Mouse (Mus musculus) CH12.LX (cell line): ENCODE results near the gene Gnb1l. TPM values are rescaled to one million over a fixed set of nuclear protein-coding genes. Genes with fewer than 3 reads are reported as not detected.

ENCODE experiments used
- DNase-seq: peaks from one replicate; pipeline ENCODE4 v3.0.0-alpha.2; 2013; ENCODE audit errors: extremely low read depth
- H3K27ac ChIP-seq: 2 replicates; pipeline ENCODE4 v1.5.1; 2012; ENCODE audit warnings: low read depth, mild to moderate bottlenecking, control low read depth, moderate library complexity; ENCODE audit not compliant: insufficient read depth
- H3K27me3 ChIP-seq: replicated peaks from 2 replicates; pipeline ENCODE3; 2012; ENCODE audit warnings: inconsistent platforms
- H3K36me3 ChIP-seq, 2 experiments: replicated peaks in 1 of 2; 2 replicates each; pipeline versions ENCODE3 to v1.6.1; 2012; ENCODE audit warnings: inconsistent platforms in 1 of 2, low read length in 1 of 2, mild to moderate bottlenecking in 1 of 2, mixed read lengths in 1 of 2, moderate library complexity in 1 of 2; ENCODE audit not compliant: control insufficient read depth in 1 of 2, insufficient read depth in 1 of 2
- H3K4me1 ChIP-seq, 2 experiments: 2 replicates each; pipeline ENCODE4 v1.6.1; 2012; ENCODE audit warnings: inconsistent platforms in 1 of 2, moderate library complexity in 1 of 2; ENCODE audit not compliant: insufficient read depth in 2 of 2, control insufficient read depth in 1 of 2
- H3K4me2 ChIP-seq: 2 replicates; pipeline ENCODE4 v1.6.1; 2012; ENCODE audit warnings: low read depth, mild to moderate bottlenecking, control low read depth; ENCODE audit not compliant: poor library complexity, insufficient read depth, severe bottlenecking
- H3K4me3 ChIP-seq, 3 experiments: fragments of 150-350 bp in 1 of 3; sonication (generic) in 1 of 3; replicated peaks in 1 of 3; 2 replicates each; pipeline versions ENCODE3 to v1.5.1; 2011 to 2012; ENCODE audit warnings: low read depth in 2 of 3, low read length in 2 of 3, mild to moderate bottlenecking in 2 of 3, moderate library complexity in 2 of 3, control low read depth in 1 of 3, improper control_type of control experiment in 1 of 3, inconsistent platforms in 1 of 3, mixed read lengths in 1 of 3; ENCODE audit not compliant: poor library complexity in 1 of 3
- H3K79me2 ChIP-seq: replicated peaks from 2 replicates; pipeline ENCODE4 v1.6.1; 2012; ENCODE audit warnings: mild to moderate bottlenecking, moderate library complexity; ENCODE audit not compliant: control insufficient read depth, poor library complexity, insufficient read depth, severe bottlenecking; ENCODE audit errors: extremely low read depth
- H3K9ac ChIP-seq: 2 replicates; pipeline ENCODE4 v1.6.1; 2012; ENCODE audit warnings: low read depth, mild to moderate bottlenecking, control low read depth, moderate library complexity; ENCODE audit not compliant: insufficient read depth
- H3K9me3 ChIP-seq: replicated peaks from 2 replicates; pipeline ENCODE3; 2012; ENCODE audit warnings: low read length, inconsistent platforms, mixed read lengths
- BHLHE40 ChIP-seq: IDR thresholded peaks from 2 replicates; pipeline ENCODE4 v1.6.1; 2011; ENCODE audit warnings: mild to moderate bottlenecking, low read depth, low read length, improper control_type of control experiment
- CHD1 ChIP-seq: IDR thresholded peaks from 2 replicates; pipeline ENCODE4 v1.6.1; 2012; ENCODE audit warnings: low read depth, low read length, improper control_type of control experiment, inconsistent platforms
- CTCF ChIP-seq, 2 experiments: IDR thresholded peaks in 1 of 2; conservative IDR thresholded peaks in 1 of 2; 2 replicates each; pipeline ENCODE4 v1.5.1; 2011 to 2012; ENCODE audit warnings: low read depth in 2 of 2, low read length in 2 of 2, improper control_type of control experiment in 1 of 2, inconsistent platforms in 1 of 2, mild to moderate bottlenecking in 1 of 2, moderate library complexity in 1 of 2
- E2F4 ChIP-seq: IDR thresholded peaks from 2 replicates; pipeline ENCODE4 v1.6.1; 2011; ENCODE audit warnings: low read depth, low read length, improper control_type of control experiment; ENCODE audit not compliant: insufficient replicate concordance
- ELF1 ChIP-seq: IDR thresholded peaks from 2 replicates; pipeline ENCODE4 v1.6.1; 2014; ENCODE audit warnings: low read depth, mild to moderate bottlenecking, inconsistent platforms, low read length, improper control_type of control experiment
- ETS1 ChIP-seq: conservative IDR thresholded peaks from 2 replicates; pipeline ENCODE4 v1.6.1; 2012; ENCODE audit warnings: low read depth, mild to moderate bottlenecking, inconsistent platforms, low read length, improper control_type of control experiment, moderate library complexity
- GABPA ChIP-seq: IDR thresholded peaks from 2 replicates; pipeline ENCODE4 v1.6.1; 2012; ENCODE audit warnings: low read depth, low read length, improper control_type of control experiment, inconsistent platforms; ENCODE audit not compliant: insufficient replicate concordance
- JUND ChIP-seq: conservative IDR thresholded peaks from 2 replicates; pipeline ENCODE4 v1.6.1; 2011; ENCODE audit warnings: low read depth, low read length, improper control_type of control experiment
- KAT2A ChIP-seq: IDR thresholded peaks from 2 replicates; pipeline ENCODE4 v1.6.1; 2012; ENCODE audit warnings: low read length, improper control_type of control experiment, inconsistent platforms; ENCODE audit not compliant: insufficient replicate concordance
- MAFK ChIP-seq: IDR thresholded peaks from 2 replicates; pipeline ENCODE4 v1.6.1; 2011; ENCODE audit warnings: low read length, improper control_type of control experiment; ENCODE audit not compliant: insufficient replicate concordance
- MAX ChIP-seq: IDR thresholded peaks from 2 replicates; pipeline ENCODE4 v1.6.1; 2011; ENCODE audit warnings: low read length, improper control_type of control experiment
- MAZ ChIP-seq: IDR thresholded peaks from 2 replicates; pipeline ENCODE4 v1.6.1; 2012; ENCODE audit warnings: low read depth, mild to moderate bottlenecking, inconsistent platforms, low read length, improper control_type of control experiment, moderate library complexity
- MXI1 ChIP-seq: IDR thresholded peaks from 2 replicates; pipeline ENCODE4 v1.6.1; 2011; ENCODE audit warnings: mild to moderate bottlenecking, low read depth, low read length, improper control_type of control experiment
- MYC ChIP-seq: IDR thresholded peaks from 2 replicates; pipeline ENCODE4 v1.6.1; 2011; ENCODE audit warnings: low read depth, mild to moderate bottlenecking, improper control_type of control experiment, low read length
- NELFE ChIP-seq: IDR thresholded peaks from 2 replicates; pipeline ENCODE4 v1.6.1; 2011; ENCODE audit warnings: low read depth, low read length, improper control_type of control experiment
- PAX5 ChIP-seq: IDR thresholded peaks from 2 replicates; pipeline ENCODE4 v1.6.1; 2012; ENCODE audit warnings: low read length, inconsistent platforms, mixed read lengths
- POLR2A ChIP-seq: IDR thresholded peaks from 2 replicates; pipeline ENCODE4 v1.6.1; 2011; ENCODE audit warnings: low read depth, mild to moderate bottlenecking, improper control_type of control experiment, low read length
- RAD21 ChIP-seq: IDR thresholded peaks from 2 replicates; pipeline ENCODE4 v1.6.1; 2011; ENCODE audit warnings: low read depth, mild to moderate bottlenecking, low read length, improper control_type of control experiment, moderate library complexity
- RCOR1 ChIP-seq: conservative IDR thresholded peaks from 2 replicates; pipeline ENCODE4 v1.6.1; 2012; ENCODE audit warnings: low read depth, mild to moderate bottlenecking, inconsistent platforms, low read length, improper control_type of control experiment
- SIN3A ChIP-seq: IDR thresholded peaks from 2 replicates; pipeline ENCODE4 v1.6.1; 2012; ENCODE audit warnings: low read length, improper control_type of control experiment, inconsistent platforms
- SMC3 ChIP-seq: IDR thresholded peaks from 2 replicates; pipeline ENCODE4 v1.6.1; 2011; ENCODE audit warnings: low read depth, low read length, improper control_type of control experiment
- TBP ChIP-seq: conservative IDR thresholded peaks from 2 replicates; pipeline ENCODE4 v1.6.1; 2011; ENCODE audit warnings: low read depth, low read length, improper control_type of control experiment
- UBTF ChIP-seq: IDR thresholded peaks from 2 replicates; pipeline ENCODE4 v1.6.1; 2012; ENCODE audit warnings: low read depth, mild to moderate bottlenecking, inconsistent platforms, low read length, improper control_type of control experiment, moderate library complexity
- USF1 ChIP-seq: IDR thresholded peaks from 2 replicates; pipeline ENCODE4 v1.6.1; 2014; ENCODE audit warnings: low read depth, mild to moderate bottlenecking, inconsistent platforms, low read length, improper control_type of control experiment
- ZC3H11A ChIP-seq: IDR thresholded peaks from 2 replicates; pipeline ENCODE4 v1.6.1; 2012; ENCODE audit warnings: low read depth, mild to moderate bottlenecking, inconsistent platforms, low read length, improper control_type of control experiment
- ZKSCAN1 ChIP-seq: IDR thresholded peaks from 2 replicates; pipeline ENCODE4 v1.6.1; 2012; ENCODE audit warnings: low read depth, inconsistent platforms, low read length, improper control_type of control experiment, borderline replicate concordance
- ZMIZ1 ChIP-seq: IDR thresholded peaks from 2 replicates; pipeline ENCODE4 v1.6.1; 2012; ENCODE audit warnings: low read depth, mild to moderate bottlenecking, inconsistent platforms, low read length, improper control_type of control experiment
- ZNF384 ChIP-seq: IDR thresholded peaks from 2 replicates; pipeline ENCODE4 v1.6.1; 2012; ENCODE audit warnings: low read depth, low read length, improper control_type of control experiment, inconsistent platforms
- dilution Hi-C: fragments of 300-500 bp; cut with MboI; formaldehyde crosslinking; loops from 2 replicates; pipeline ENCODE4 v1.14.3; 2020; ENCODE audit warnings: low sequenced_read_pairs; ENCODE audit not compliant: extremely low pct_unique_long_range_greater_than_20kb, extremely low pct_ligation_motif_present
- in situ Hi-C: fragments of 300-500 bp; cut with MboI; formaldehyde crosslinking; loops from 3 replicates; pipeline ENCODE4 v1.14.3; 2019; ENCODE audit warnings: low sequenced_read_pairs, low pct_ligation_motif_present, low pct_unique_long_range_greater_than_20kb, mixed read lengths
- polyA plus RNA-seq: library from polyadenylated mRNA; unstranded; fragments of >175 nt; gene quantifications from 2 replicates; pipeline ENCODE4 v1.2.1, GENCODE M21; 2012; ENCODE audit warnings: low read depth; ENCODE audit not compliant: insufficient read length
- total RNA-seq, 2 experiments: library from RNA; depleted of rRNA; stranded (reverse); fragments of 300-350 nt in 1 of 2; fragments of >200 nt in 1 of 2; gene quantifications; 2 replicates each; pipeline ENCODE4 v1.2.3; 2012 to 2014

The Gnb1l gene
- total and polyA plus RNA-seq, 3 experiments: 15.9 to 25.5 (median 21.5) TPM

GRCm38 (mm10) chr16:18586906-18587546, 88.5 kb downstream of the Gnb1l start:
- Histone ChIP-seq H3K4me3 (no peak overlapping the region), H3K4me2 (no peak overlapping the region), H3K79me2 (no peaks in the 10 kb centered on the region), H3K27me3 (peaks cover 27% of the 10 kb centered on the region), H3K4me1 (peaks cover 4 to 7% of the 10 kb centered on the region in 2 experiments; a peak in 2 of 4 replicates), H3K27ac (no peak overlapping the region), H3K9me3 (peaks cover 49% of the 10 kb centered on the region), H3K9ac (no peak overlapping the region), H3K36me3 (no peaks in the 10 kb centered on the region)
- dilution Hi-C loops: no loop called here
- TF ChIP-seq MAX (no peak), ZMIZ1 (no peak), MXI1 (no peak), SMC3 (no peak), ZC3H11A (no peak), JUND (no peak), SIN3A (no peak), USF1 (no peak), RCOR1 (no peak), CHD1 (no peak), PAX5 (no peak), RAD21 (no peak), KAT2A (no peak), POLR2A (no peak), BHLHE40 (no peak), ELF1 (no peak), MYC (no peak), NELFE (no peak), GABPA (no peak)
- in situ Hi-C loops: no loop called here
- DNase-seq: no peak

- H3K9me3 ChIP-seq: peaks cover 38% of the 10 kb centered on the region
- dilution Hi-C loops (no loop called here), in situ Hi-C loops (no loop called here)
- H3K4me1 ChIP-seq: peaks cover 4 to 7% of the 10 kb centered on the region in 2 experiments; a peak in 2 of 4 replicates
- peaks cover 30% of the 10 kb centered on the region for H3K27me3 ChIP-seq
- DNase-seq: no peak
- H3K4me3 ChIP-seq: no peak overlapping the region
- H3K79me2 ChIP-seq: no peaks in the 10 kb centered on the region
- no peaks in the 10 kb centered on the region for H3K36me3 ChIP-seq
- no peak overlapping the region for H3K27ac ChIP-seq
- H3K9ac ChIP-seq: no peak overlapping the region
- TF ChIP-seq E2F4 (no peak), ZMIZ1 (no peak), RAD21 (no peak), RCOR1 (no peak), ZKSCAN1 (no peak), ZC3H11A (no peak), SIN3A (no peak), UBTF (no peak), MYC (no peak), MXI1 (no peak), MAZ (no peak), ZNF384 (no peak), MAFK (no peak), NELFE (no peak), JUND (no peak), TBP (no peak), ETS1 (no peak), CTCF (conservative IDR thresholded peaks at IDR 0.05 in 1 of 2, IDR thresholded peaks at IDR 0.05 in 1 of 2; ENCODE audit: low read depth in 2 of 2, low read length in 2 of 2) (no peak)
- H3K4me2 ChIP-seq: no peak overlapping the region
These were observed 89.6 kb downstream of the Gnb1l start for GRCm38 (mm10) chr16:18587847-18588737.
